Mouse (Mus musculus) naive thymus-derived CD4-positive, alpha-beta T cell, adult 5 months (primary cell): ENCODE data around the gene Thnsl1. TPM values are rescaled to one million over a fixed set of nuclear protein-coding genes. Genes with fewer than 3 reads are reported as not detected.

Experiments
- polyA plus RNA-seq: library from polyadenylated mRNA; unstranded; fragments of 100-300 nt; shearing (Covaris generic); gene quantifications from one replicate; pipeline ENCODE4 v1.2.1, GENCODE M21; 2017

The Thnsl1 gene
- polyA plus RNA-seq, result 1.9 TPM

DNA sequence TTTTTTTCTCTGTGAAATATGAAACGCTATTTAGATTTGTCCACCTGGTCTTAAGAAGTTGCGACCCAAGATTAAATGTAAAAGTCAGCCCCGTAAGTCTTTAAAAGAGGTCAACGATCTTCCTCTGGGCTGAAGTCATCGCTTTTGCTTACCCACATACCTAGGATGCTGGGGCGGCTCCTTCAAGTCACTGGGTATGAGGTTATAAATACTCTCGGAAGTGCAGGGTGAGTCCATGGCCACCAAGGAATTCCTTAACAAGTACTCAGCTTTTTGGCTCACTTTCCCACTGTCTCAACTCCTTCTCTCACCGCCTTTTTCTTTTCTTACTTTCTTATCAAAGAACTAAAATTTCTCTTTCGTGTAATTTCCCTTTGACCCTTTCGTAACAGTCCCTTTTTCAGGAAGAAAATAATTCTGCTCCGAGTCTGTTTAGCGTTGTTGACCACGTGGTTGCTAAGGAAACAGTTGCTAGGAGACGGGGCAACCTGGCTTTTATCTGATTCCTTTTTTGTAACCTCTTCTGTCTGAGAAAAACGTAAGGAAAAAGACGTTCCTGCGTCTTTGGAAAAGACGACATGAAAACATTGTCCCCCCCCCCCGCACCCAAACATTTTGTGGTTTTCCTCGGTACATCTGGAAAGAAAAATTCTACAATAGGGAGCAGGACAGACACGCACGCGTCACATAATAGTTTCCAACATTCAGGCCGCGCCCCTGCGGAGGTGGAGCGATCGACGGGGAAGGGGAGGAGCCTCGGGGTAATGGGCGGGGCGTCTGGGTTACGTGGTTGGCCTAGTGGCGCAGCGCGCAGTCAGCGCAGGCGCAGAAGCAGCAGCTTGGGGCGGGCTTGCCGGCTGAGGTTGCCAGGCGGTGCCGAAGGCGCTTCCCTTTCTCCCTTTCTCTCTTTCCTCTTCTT lies at the start of gene Thnsl1, which contains the start of gene Enkur:
Gene Thnsl1 (plus strand): TSS at position 813 of the 919 bp plus-strand sequence.
Gene Enkur (minus strand): TSS at position 454 of the 919 bp plus-strand sequence.

Other genes starting within 250 kb of the Thnsl1 start
- 2.0 TPM for gene Arhgap21, start 236.8 kb upstream of the Thnsl1 start, polyA plus RNA-seq
- gene Enkur, start 359 bp upstream of the Thnsl1 start, polyA plus RNA-seq, result 2.3 TPM
- gene Gpr158, start 161.8 kb downstream of the Thnsl1 start, polyA plus RNA-seq, result not detected